ENCODE assay signal across 12 mouse cellular contexts in genomic region chr2:156352413-156353165, GRCm38 (mm10). TPM values are rescaled to one million over a fixed set of nuclear protein-coding genes. Genes with fewer than 3 reads are reported as not detected.
DNase-seq lines count a peak whose midpoint lies in the region; ATAC-seq lines count a peak whose summit lies in the region.
"Had no signal": no experiment of that assay in that cellular context is flagged by ENCODE, and none has a peak within 500 bp of the region (broad histone marks: within the 10 kb centered on the region; RNA-seq: fewer than 3 reads in every experiment).

No protein-coding gene starts in this region.

- H3K27ac ChIP-seq in forebrain, embryonic 16.5 days (ENCODE audit: low read length): peak overlapping the region; percentile 16
- H3K27ac ChIP-seq in forebrain, embryonic 10.5 days: no peak overlapping the region
- H3K27ac ChIP-seq: stomach, embryonic 15.5 days had no signal

- 79% methylated on average over 8 of the region's 8 CpGs for WGBS in forebrain, embryonic 16.5 days
- 79% methylated on average over 8 of the region's 8 CpGs for WGBS in forebrain, embryonic 10.5 days

- no peak overlapping the region for H3K9ac ChIP-seq in forebrain, embryonic 16.5 days (replicated peaks; ENCODE audit: low read depth, low read length)
- H3K9ac ChIP-seq: stomach, embryonic 15.5 days had no signal

- H3K36me3 ChIP-seq in forebrain, embryonic 16.5 days (ENCODE audit: control insufficient read depth, insufficient read depth): no peaks in the 10 kb centered on the region
- H3K36me3 ChIP-seq in forebrain, embryonic 10.5 days (replicated peaks): no peaks in the 10 kb centered on the region
- H3K36me3 ChIP-seq: stomach, embryonic 15.5 days had no signal

- no peaks in the 10 kb centered on the region for H3K27me3 ChIP-seq in forebrain, embryonic 16.5 days (replicated peaks; ENCODE audit: control insufficient read depth, insufficient read depth, low read length)
- H3K27me3 ChIP-seq in forebrain, embryonic 10.5 days (ENCODE audit: poor library complexity, severe bottlenecking): no peaks in the 10 kb centered on the region
- H3K27me3 ChIP-seq: stomach, embryonic 15.5 days had no signal

- no peak for DNase-seq in forebrain, embryonic 10.5 days (ENCODE audit: extremely low spot score, low spot score)
- peak; percentile 24 to 33 for DNase-seq in kidney, postnatal 4 days
- DNase-seq in kidney, postnatal 14 days: no peak
- DNase-seq in thymus, postnatal 14 days: peak; percentile 7
- no peak for DNase-seq in thymus, postnatal 0 days (ENCODE audit: low spot score)
- DNase-seq: adrenal gland, adult 8-10 months; B cell, adult 2 months; cerebellum, adult 11 months had no signal

- H3K4me1 ChIP-seq in forebrain, embryonic 16.5 days (replicated peaks; ENCODE audit: control insufficient read depth, insufficient read depth, low read length): peaks cover 4% of the 10 kb centered on the region
- H3K4me1 ChIP-seq in forebrain, embryonic 10.5 days: no peaks in the 10 kb centered on the region
- H3K4me1 ChIP-seq: stomach, embryonic 15.5 days had no signal

- H3K4me3 ChIP-seq in forebrain, embryonic 16.5 days (replicated peaks; ENCODE audit: low read length): no peak overlapping the region
- H3K4me3 ChIP-seq in forebrain, embryonic 10.5 days: no peak overlapping the region
- H3K4me3 ChIP-seq: stomach, embryonic 15.5 days had no signal

- no peaks in the 10 kb centered on the region for H3K9me3 ChIP-seq in forebrain, embryonic 16.5 days (ENCODE audit: control insufficient read depth, low read length)
- H3K9me3 ChIP-seq in forebrain, embryonic 10.5 days: no peaks in the 10 kb centered on the region
- H3K9me3 ChIP-seq: stomach, embryonic 15.5 days had no signal

- ATAC-seq in forebrain, embryonic 16.5 days: no peak
- ATAC-seq in inflammation-experienced regulatory T-cells, adult 6 months: no peak
- ATAC-seq in frontal cortex, adult (ENCODE audit: low TSS enrichment): no peak

- no peak overlapping the region for H3K4me2 ChIP-seq in forebrain, embryonic 16.5 days (ENCODE audit: low read length)
- H3K4me2 ChIP-seq: stomach, embryonic 15.5 days had no signal

RNA-seq across cellular contexts. Expression of gene Scand1, which starts 40.1 kb away (rescaled TPM):
- 60.6 and 64.9 TPM in 2 replicates for polyA plus RNA-seq in forebrain, embryonic 16.5 days (2015; fragmentation: Nextera tagmentation; extraction: Ambion mirVana)
- polyA plus RNA-seq in forebrain, embryonic 10.5 days (2016; fragmentation: Nextera tagmentation; extraction: Ambion mirVana): 49.0 and 52.1 TPM in 2 replicates
- 176 and 184 TPM in 2 replicates for polyA plus RNA-seq in thymus, postnatal 0 days (2015; fragmentation: Nextera tagmentation; extraction: Ambion mirVana)
- 1 to 10 TPM in 2 of 3 experiments, not detected in 1; 2.8 to 5.1 TPM for polyA plus RNA-seq in inflammation-experienced regulatory T-cells, adult 6 months (2017; shearing (Covaris generic))

RNA-seq across cellular contexts. Expression of gene Cnbd2, which starts 40.5 kb away (rescaled TPM):
- polyA plus RNA-seq in forebrain, embryonic 16.5 days (2015; fragmentation: Nextera tagmentation; extraction: Ambion mirVana): 5.0 and 6.9 TPM in 2 replicates
- polyA plus RNA-seq in forebrain, embryonic 10.5 days (2016; fragmentation: Nextera tagmentation; extraction: Ambion mirVana): 2.5 and 2.6 TPM in 2 replicates
- 10.3 and 12.2 TPM in 2 replicates for polyA plus RNA-seq in thymus, postnatal 0 days (2015; fragmentation: Nextera tagmentation; extraction: Ambion mirVana)
- 1 to 10 TPM; 5.3 to 7.5 (median 5.8) TPM for polyA plus RNA-seq in inflammation-experienced regulatory T-cells, adult 6 months (2017; shearing (Covaris generic))

Comparison
In these comparisons a context has a peak if more than half of its experiments do, and no peak if none do; other contexts are left out.
1. DNase-seq: peak in kidney, postnatal 4 days (2 of 2) and thymus, postnatal 14 days (single experiment); none in forebrain, embryonic 10.5 days (single experiment), kidney, postnatal 14 days (single experiment) and thymus, postnatal 0 days (single experiment).